ENCODE assay signal across 8 mouse cellular contexts in genomic region chr13:59557185-59557985, GRCm38 (mm10). TPM values are rescaled to one million over a fixed set of nuclear protein-coding genes. Genes with fewer than 3 reads are reported as not detected.
DNase-seq lines count a peak whose midpoint lies in the region; ATAC-seq and TF ChIP-seq lines count a peak whose summit lies in the region.

No protein-coding gene starts in this region.

- 0 out of 2 replicates have a peak, but pooled peaks have one; percentile 17 for TF ChIP-seq POLR2A in bone marrow, adult 2 months (IDR thresholded peaks at IDR 0.05; ENCODE audit: borderline replicate concordance, control insufficient read depth, low read depth, low read length)
- peak; percentile 40; the same call in 1 of the 2 replicates for TF ChIP-seq POLR2A in spleen, adult 2 months (IDR thresholded peaks at IDR 0.05; ENCODE audit: low read depth, low read length)

- no peak for TF ChIP-seq CTCF in bone marrow, adult 2 months (IDR thresholded peaks at IDR 0.05; ENCODE audit: control insufficient read depth, insufficient read depth, low read length)
- no peak for TF ChIP-seq CTCF in spleen, adult 2 months (IDR thresholded peaks at IDR 0.05; ENCODE audit: extremely low read depth, insufficient read depth, insufficient read length, insufficient replicate concordance)

- peaks cover 3% of the 10 kb centered on the region for H3K4me1 ChIP-seq in bone marrow, adult 2 months (ENCODE audit: control insufficient read depth, insufficient read depth, low read length)
- peaks cover 10% of the 10 kb centered on the region for H3K4me1 ChIP-seq in embryonic facial prominence, embryonic 14.5 days (ENCODE audit: control insufficient read depth, insufficient read depth, low read length)
- peaks cover 18% of the 10 kb centered on the region for H3K4me1 ChIP-seq in limb, embryonic 13.5 days
- H3K4me1 ChIP-seq in midbrain, embryonic 15.5 days: peaks cover 31% of the 10 kb centered on the region
- peaks cover 9% of the 10 kb centered on the region for H3K4me1 ChIP-seq in spleen, adult 2 months (ENCODE audit: control insufficient read depth, insufficient read depth, insufficient read length)

- no peaks in the 10 kb centered on the region for H3K36me3 ChIP-seq in embryonic facial prominence, embryonic 14.5 days (ENCODE audit: control insufficient read depth, insufficient read depth, low read length)
- H3K36me3 ChIP-seq in limb, embryonic 13.5 days: no peaks in the 10 kb centered on the region
- H3K36me3 ChIP-seq in midbrain, embryonic 15.5 days (replicated peaks): no peaks in the 10 kb centered on the region
- no peaks in the 10 kb centered on the region for H3K36me3 ChIP-seq in spleen, adult 2 months (ENCODE audit: control insufficient read depth, insufficient read depth, low read length)

- DNase-seq in A20 (ENCODE audit: low read depth, low spot score): peak; percentile 91
- peak; percentile 92 for DNase-seq in embryonic facial prominence, embryonic 14.5 days (ENCODE audit: low spot score)
- peak; percentile 75 for DNase-seq in heart, adult 8-10 months (ENCODE audit: low spot score)
- peak; percentile 79 to 80 for DNase-seq in kidney, adult 8-10 months
- DNase-seq in spleen, adult 2 months (ENCODE audit: low read depth in 1 of 2, low spot score in 2 of 2): peak; percentile 58 to 84

- H3K9ac ChIP-seq in embryonic facial prominence, embryonic 14.5 days (ENCODE audit: low read depth, low read length): peak overlapping the region; percentile 83
- peak overlapping the region; percentile 79 for H3K9ac ChIP-seq in limb, embryonic 13.5 days
- peak overlapping the region; percentile 74 for H3K9ac ChIP-seq in midbrain, embryonic 15.5 days

- under 1% methylated on average over 48 of the region's 73 CpGs for whole genome bisulfite sequencing in bone marrow, adult 2 months
- WGBS in embryonic facial prominence, embryonic 14.5 days: under 1% methylated on average over 11 of the region's 73 CpGs
- WGBS in limb, embryonic 13.5 days: under 1% methylated on average over 38 of the region's 73 CpGs
- 0% methylated on average over 39 of the region's 73 CpGs for WGBS in midbrain, embryonic 15.5 days
- 1% methylated on average over 52 of the region's 73 CpGs for WGBS in spleen, adult 2 months

- H3K4me2 ChIP-seq in embryonic facial prominence, embryonic 14.5 days (ENCODE audit: low read depth, low read length): peak overlapping the region; percentile 93
- peak overlapping the region; percentile 92 for H3K4me2 ChIP-seq in limb, embryonic 13.5 days (replicated peaks)
- peak overlapping the region; percentile 83 for H3K4me2 ChIP-seq in midbrain, embryonic 15.5 days

- ATAC-seq in embryonic facial prominence, embryonic 14.5 days (ENCODE audit: low read depth): peak; percentile 90
- peak; percentile 90 for ATAC-seq in limb, embryonic 13.5 days (ENCODE audit: low FRiP score, low read depth)
- peak; percentile 91 for ATAC-seq in midbrain, embryonic 15.5 days (replicated peaks)

- H3K27me3 ChIP-seq in embryonic facial prominence, embryonic 14.5 days (replicated peaks; ENCODE audit: control insufficient read depth, insufficient read depth, low read length): no peaks in the 10 kb centered on the region
- peaks cover 8% of the 10 kb centered on the region for H3K27me3 ChIP-seq in limb, embryonic 13.5 days
- no peaks in the 10 kb centered on the region for H3K27me3 ChIP-seq in midbrain, embryonic 15.5 days (replicated peaks)
- no peaks in the 10 kb centered on the region for H3K27me3 ChIP-seq in spleen, adult 2 months (ENCODE audit: control insufficient read depth, insufficient read depth, low read length)

- H3K27ac ChIP-seq in bone marrow, adult 2 months (ENCODE audit: control insufficient read depth, insufficient read depth, low read depth, low read length, poor library complexity): peak overlapping the region; percentile 95
- peak overlapping the region; percentile 78 for H3K27ac ChIP-seq in embryonic facial prominence, embryonic 14.5 days (replicated peaks; ENCODE audit: low read depth, low read length)
- H3K27ac ChIP-seq in limb, embryonic 13.5 days: peak overlapping the region; percentile 58; the same call in 1 of the 2 replicates
- H3K27ac ChIP-seq in midbrain, embryonic 15.5 days: peak overlapping the region; percentile 87
- peak overlapping the region; percentile 47 for H3K27ac ChIP-seq in spleen, adult 2 months (ENCODE audit: insufficient read depth, low read length)

- peak overlapping the region; percentile 85 for H3K4me3 ChIP-seq in bone marrow, adult 2 months (replicated peaks; ENCODE audit: control insufficient read depth, low read depth, low read length)
- peak overlapping the region; percentile 85 for H3K4me3 ChIP-seq in embryonic facial prominence, embryonic 14.5 days (ENCODE audit: low read depth, low read length)
- H3K4me3 ChIP-seq in limb, embryonic 13.5 days: peak overlapping the region; percentile 70
- H3K4me3 ChIP-seq in midbrain, embryonic 15.5 days: peak overlapping the region; percentile 90
- peak overlapping the region; percentile 65 for H3K4me3 ChIP-seq in spleen, adult 2 months (ENCODE audit: extremely low read depth, insufficient read depth, insufficient read length)

- no peaks in the 10 kb centered on the region for H3K9me3 ChIP-seq in embryonic facial prominence, embryonic 14.5 days (ENCODE audit: control insufficient read depth, low read length)
- H3K9me3 ChIP-seq in limb, embryonic 13.5 days: no peaks in the 10 kb centered on the region
- H3K9me3 ChIP-seq in midbrain, embryonic 15.5 days: no peaks in the 10 kb centered on the region

RNA-seq across cellular contexts. Expression of gene Agtpbp1, which starts 27.6 kb away (rescaled TPM):
- polyA plus RNA-seq in bone marrow, adult 2 months (2011; ENCODE audit: insufficient read depth, insufficient read length, low replicate concordance, missing spikeins): 18.0 and 56.6 TPM in 2 replicates
- 24.0 and 25.2 TPM in 2 replicates for polyA plus RNA-seq in embryonic facial prominence, embryonic 14.5 days (2014; fragmentation: Nextera tagmentation; extraction: Ambion mirVana)
- total RNA-seq in heart, adult 8-10 months (2022): 100 to 1,000 TPM; 109 to 172 (median 146) TPM
- polyA plus RNA-seq in limb, embryonic 13.5 days (2015; fragmentation: Nextera tagmentation; extraction: Ambion mirVana): 12.1 and 12.4 TPM in 2 replicates
- 70.0 and 70.4 TPM in 2 replicates for polyA plus RNA-seq in midbrain, embryonic 15.5 days (2015; fragmentation: Nextera tagmentation; extraction: Ambion mirVana)
- 5.1 and 5.4 TPM in 2 replicates for polyA plus RNA-seq in spleen, adult 2 months (2012; rRNA removed)

RNA-seq across cellular contexts. Expression of gene Naa35, which starts 27.7 kb away (rescaled TPM):
- 33.4 and 94.8 TPM in 2 replicates for polyA plus RNA-seq in bone marrow, adult 2 months (2011; ENCODE audit: insufficient read depth, insufficient read length, low replicate concordance, missing spikeins)
- 71.0 and 80.8 TPM in 2 replicates for polyA plus RNA-seq in embryonic facial prominence, embryonic 14.5 days (2014; fragmentation: Nextera tagmentation; extraction: Ambion mirVana)
- total RNA-seq in heart, adult 8-10 months (2022): 10 to 100 TPM; 77.4 to 98.8 (median 91.4) TPM
- polyA plus RNA-seq in limb, embryonic 13.5 days (2015; fragmentation: Nextera tagmentation; extraction: Ambion mirVana): 116 and 120 TPM in 2 replicates
- 142 and 154 TPM in 2 replicates for polyA plus RNA-seq in midbrain, embryonic 15.5 days (2015; fragmentation: Nextera tagmentation; extraction: Ambion mirVana)
- polyA plus RNA-seq in spleen, adult 2 months (2012; rRNA removed): 11.7 and 16.2 TPM in 2 replicates

Comparison
In these comparisons a context has a peak if more than half of its experiments do, and no peak if none do; other contexts are left out.
1. Peak in every context shown above with its lines: DNase-seq, ATAC-seq, H3K4me3 ChIP-seq and H3K27ac ChIP-seq.